Mouse (Mus musculus) NIH3T3 (cell line): Measurements from ENCODE around the gene Adam21.
A peak's percentile ranks its signal among the peaks of the same experiment; 100 is the strongest.
"Not testable (repeated sequence)": the region's sequence is repeated elsewhere in the genome, so short reads cannot be mapped to it uniquely, and the experiment has no call there.

ENCODE experiments used
- DNase-seq: peaks from one replicate; pipeline ENCODE4 v3.0.0-alpha.2; 2012; ENCODE audit warnings: low read depth

Gene Adam21

DNA sequence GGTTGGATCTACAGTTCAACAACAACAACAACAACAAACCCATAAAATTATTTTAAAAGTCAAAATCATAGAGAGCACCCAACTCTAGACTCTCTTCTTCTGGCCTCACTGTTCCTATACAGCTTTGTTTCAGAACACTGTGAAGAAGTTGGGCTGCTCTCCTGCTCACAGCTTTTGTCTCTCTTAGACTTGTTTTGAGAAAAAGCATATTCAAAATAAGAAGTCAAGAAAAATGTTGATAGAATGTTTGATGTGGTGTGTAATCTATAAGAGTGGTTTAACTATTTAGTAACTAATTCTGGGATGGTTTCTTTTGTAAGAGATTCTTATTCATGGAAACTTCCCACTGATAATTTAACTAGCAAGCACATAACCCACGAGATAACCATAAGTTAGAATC, at the start of gene Adam21:
Adam21 (minus strand) TSS at position 101 of the 400 bp plus-strand sequence.
- no peak for DNase-seq

DNA sequence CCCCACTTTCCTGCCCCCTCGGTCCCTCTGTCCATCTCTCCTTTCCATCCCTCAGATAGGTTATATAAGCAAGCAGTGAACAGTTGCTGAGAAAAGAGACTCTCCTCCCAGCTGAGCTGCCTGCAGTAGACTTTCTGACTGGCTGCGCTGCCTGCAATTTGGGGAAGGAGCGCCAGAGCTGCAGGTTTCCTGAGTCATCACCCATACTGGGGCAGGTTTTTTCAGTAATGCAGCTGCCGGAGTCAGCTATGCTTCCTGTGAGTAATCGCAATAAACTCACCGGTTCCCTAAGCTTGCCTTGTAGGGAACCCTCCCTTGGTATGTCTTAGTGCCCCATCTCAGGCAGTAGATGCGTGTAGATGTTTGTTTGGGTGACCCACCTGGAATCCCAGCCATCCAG, 48.7 kb upstream of the Adam21 start:
- DNase-seq = peak; percentile 50

DNA sequence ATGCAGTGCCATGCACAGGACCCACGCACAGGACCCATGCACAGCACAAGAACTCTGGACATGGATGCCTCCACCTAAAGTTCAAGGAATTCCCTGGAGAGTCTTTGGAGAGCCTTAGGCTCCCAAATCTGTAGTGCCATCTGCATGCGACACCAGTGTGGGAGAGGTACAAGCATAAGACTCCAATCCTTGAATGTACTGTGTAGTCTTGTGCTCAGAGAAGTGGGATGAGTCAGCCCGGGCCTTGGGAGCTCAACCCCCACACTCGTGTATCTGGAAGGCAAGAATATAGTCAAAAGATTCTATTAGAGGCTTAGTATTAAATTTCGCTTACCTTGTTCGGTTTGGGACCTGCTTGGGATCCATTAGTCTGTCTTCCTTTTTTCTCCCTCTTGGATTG, 47.5 kb upstream of the Adam21 start:
- DNase-seq = peak; percentile 23

DNA sequence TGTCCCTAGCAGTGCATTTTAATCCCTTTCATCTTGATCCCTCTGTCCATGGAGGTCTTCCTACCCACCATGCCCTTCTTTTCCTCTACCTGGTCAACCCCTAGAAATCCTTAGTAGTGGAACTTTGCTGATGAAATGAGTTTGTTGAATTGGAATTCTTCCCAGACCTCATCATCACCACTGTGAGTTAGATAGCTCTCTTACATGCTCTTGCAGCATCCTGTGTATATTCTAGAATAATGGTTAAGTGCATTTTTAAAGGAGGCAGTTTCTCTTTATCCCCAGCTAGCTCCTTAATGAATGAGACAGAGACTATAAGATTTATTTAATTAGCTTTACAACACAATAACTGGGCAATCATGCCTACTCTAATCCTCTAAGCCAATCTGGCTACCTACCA, 41.2 kb upstream of the Adam21 start:
- DNase-seq = peak; percentile 22

DNA sequence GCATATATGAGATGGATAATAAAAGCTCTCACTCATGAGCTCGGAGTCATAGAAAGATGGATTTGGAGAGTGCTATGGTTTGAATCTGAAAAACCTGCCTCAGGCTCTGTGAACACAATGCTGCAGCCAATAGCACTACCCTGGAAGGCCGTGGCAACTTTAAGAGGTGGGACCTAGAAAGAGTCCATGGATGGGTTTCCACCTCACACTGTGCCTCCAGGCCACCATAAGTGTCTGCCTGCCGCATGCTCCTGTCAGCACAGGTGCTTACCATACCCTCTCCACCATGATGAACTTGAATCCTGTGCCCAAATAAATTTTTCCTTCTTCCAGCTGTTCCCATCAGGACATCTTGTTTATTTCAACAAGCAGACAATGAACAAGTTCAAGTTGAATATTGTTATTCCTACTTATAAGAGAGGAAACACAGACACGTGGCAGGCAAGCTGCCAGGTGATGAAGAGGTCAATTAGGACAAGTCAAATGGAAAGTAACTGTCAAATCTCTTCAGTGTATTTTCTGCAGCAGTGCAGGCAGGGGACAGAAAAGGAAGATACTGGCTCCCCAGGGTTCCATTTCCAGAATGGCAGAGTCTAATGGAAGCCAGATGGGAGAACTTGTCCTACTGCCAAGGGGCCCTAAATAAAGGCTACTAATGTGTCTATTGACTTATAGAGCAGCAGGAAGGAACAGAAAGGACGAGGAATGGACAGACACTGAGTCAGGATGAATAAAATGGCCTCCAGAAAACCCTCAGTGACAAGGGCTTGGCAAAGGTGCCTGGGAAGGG, 36.9 kb upstream of the Adam21 start:
- DNase-seq = peak; percentile 67

DNA sequence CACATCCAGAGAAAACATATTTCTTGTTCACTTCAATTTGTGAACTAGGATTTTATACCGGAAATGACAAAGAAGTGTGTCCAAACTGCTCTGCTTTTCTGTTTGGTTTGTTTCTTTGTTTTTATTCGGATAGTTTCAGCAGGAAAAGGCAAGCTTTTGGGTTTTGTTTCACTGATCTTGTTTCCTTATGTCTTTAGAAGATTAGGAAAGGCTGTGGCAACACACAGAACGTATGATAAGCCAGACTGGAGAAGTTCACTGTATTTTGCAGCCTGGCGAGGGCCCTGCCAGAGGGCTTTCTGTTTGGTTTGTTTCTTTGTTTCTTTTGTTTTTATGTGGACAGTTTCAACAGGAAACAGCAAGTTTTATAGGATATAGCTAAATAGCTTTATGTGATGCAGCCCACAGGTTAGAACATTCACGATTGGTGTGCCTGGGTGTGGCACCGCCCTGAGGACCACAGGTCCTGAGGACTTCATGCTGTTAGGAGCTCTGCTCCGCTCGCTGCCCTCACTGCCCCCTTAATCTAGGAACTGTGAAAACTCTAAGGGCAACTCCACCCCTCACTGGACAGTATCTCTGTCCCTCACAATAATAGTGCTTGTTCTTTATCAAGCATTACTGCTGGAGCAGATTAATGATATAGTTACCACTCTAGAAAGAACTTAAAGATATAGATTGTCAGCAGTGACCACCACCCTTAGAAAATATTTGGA, 28.4 kb upstream of the Adam21 start:
- no peak for DNase-seq

DNA sequence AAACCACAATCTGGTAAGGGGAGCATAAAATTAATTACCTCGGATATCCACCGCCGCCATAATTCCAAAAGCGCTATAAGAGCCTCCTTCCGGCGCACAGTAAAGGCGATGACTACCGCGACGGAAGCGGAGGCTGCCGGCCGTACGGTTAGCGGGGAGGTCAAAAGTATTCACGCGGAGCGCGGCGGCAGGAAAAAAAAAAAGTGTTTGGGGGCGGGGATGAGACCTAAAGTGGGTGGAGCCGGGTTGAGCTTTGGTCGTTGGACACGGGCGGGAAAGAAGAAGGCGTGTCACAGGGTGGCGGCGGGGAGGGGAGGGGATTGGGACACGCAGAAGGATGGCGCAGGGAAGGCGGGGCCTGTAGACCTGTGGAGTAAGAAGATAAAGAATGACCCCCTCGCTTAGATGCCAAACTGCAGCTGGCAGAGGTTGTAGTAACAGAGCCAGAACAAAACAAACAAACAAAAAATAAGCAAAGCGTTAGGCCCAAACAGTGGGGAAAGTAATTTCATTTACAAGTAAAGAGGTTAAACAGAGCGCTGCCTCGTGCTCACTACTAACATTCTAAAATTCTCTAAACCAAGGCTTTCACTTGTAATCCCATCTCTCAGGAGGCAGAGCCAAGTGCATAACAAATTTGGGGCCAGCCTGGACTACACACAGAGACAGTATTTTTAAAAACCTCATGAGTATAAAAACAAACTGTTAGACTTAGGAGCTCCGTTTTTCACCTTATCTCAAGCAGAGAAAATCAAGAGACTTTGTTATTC, 26.8 kb upstream of the Adam21 start, which contains the start of gene Med6:
Med6 (minus strand) TSS at position 107 of the 770 bp plus-strand sequence.
- DNase-seq = peak; percentile 98

DNA sequence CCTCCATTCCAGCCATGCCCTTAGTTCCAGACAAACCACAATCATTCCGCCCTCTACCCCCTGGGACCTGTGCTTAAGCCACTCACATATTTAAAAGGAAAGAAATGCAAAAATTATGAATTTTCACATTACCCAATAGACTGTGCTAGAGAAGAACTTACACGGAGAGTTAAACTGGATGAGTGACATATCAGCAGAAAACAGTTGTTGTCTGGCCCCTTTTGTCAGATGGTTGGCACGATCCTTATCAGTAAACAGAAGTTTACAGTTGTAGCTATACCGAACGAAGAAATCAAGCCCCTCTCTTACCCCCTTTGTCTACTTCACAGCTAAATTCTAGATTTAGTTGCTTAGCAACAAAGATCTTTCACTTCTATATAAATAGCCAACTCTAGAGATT, 343 bp downstream of the Adam21 start:
- DNase-seq = no peak

DNA sequence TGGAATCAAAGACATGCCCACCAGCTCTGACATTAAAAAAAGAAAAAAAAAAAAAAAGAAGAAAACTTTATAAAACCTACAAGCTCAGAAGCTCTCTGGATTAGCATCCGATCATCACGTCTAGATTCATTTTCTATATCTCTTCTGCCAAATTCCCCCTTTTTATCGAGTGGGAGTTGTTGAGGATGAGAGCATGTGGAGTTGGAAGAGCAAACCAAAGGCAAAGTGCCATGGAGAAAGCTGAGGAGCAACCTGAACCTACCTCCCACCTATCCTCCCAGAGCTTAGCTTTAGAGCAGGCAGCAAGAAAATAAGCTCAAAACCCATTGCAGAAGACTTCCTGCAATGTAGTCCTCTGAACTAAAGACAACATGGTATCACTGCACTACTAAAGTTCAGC, 4.1 kb downstream of the Adam21 start:
- DNase-seq = no peak

DNA sequence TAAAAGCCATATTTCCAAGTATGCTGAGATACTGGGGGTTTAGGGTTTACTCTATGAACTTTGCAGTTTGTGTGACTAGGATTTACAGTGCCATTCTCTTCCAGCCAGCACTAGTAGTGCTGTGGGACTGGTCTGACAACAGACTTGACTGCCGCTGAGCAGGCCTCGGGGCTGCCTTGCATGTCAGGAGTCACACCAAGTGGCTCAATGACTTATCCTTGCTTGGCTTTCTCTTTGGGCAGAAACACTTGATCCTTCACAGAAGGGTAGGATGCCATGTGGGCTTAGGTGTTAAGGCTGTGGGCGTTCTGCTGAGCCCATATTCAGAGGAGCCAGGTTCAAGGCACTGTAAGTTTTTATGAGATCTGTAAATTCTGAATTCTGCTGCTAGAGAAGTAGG, 19.0 kb downstream of the Adam21 start:
- no peak for DNase-seq

DNA sequence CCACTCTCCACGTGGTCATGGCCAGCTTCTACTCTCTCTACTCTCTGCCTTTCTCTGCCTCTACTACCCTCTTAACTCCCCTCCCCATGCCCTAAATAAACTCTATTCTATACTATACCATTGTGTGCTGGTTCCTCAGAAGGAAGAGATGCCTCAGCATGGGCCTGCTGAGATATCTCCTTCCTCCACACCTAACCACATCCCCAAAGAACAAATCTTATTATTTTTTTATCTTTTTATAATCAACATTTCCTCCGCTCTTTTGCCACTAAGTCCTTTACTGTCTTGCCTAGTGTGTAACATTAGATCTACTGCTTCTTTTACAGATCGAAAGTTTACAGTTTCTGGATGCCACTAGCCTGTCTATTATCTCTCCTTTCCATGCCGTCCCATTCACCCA, 21.1 kb downstream of the Adam21 start:
- no peak for DNase-seq

DNA sequence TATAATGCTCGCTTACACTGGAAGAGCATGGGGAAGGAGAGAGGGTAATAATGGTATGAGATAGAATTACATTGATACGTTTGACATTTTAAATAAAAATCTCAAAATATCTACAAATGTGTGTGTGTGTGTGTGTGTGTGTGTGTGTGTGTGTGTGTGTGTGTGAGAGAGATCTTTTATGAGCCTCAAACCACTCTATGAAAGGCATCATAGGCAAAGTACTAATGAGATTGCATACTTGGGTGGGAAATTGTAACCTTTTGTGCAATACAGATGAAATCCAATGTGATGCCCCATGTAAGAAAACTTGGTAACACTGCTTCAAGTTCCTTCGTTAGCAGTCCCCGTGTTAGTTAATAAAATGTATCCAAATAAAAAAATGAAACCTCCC, 35.2 kb downstream of the Adam21 start:
- no peak for DNase-seq

DNA sequence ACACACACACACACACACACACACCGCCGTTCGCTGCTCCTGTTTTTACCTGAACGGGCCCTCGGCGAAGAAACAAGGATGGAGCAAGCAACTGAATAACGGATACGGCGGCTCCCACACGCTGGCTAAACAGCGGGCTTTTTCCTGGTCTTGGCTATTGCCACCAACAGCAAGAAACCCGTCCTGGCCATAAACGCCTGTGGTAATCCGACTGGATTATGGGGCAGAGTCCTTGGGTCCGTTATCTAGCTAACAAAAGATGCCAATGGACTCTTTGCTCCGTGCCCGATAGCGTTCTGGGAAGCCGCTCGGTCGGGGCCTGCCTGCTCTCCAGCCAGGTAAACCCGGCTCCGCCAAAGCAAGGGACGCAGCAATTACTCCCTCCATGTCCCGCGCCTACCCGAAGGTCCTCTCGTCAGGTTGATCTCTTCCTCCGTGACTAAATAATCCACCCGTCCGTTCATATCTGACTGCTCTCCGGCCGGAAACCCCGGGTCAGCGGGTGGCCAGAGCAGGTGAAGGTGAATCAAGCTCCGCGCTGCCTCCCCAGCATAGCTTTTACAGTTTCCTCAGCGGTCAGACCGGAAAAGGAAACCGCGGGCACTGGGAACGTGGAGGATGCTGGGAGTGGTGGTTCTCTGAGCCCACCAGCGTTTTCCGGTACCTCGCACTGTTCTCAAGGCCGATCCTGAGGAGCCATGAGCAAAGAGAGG, 35.8 kb downstream of the Adam21 start, which contains the start of the genes Gm20498 and Synj2bp:
Gm20498 (minus strand) TSS at position 590 of the 713 bp plus-strand sequence.
Synj2bp (minus strand) TSS at position 596 of the 713 bp plus-strand sequence.
- peak; percentile 89 for DNase-seq

DNA sequence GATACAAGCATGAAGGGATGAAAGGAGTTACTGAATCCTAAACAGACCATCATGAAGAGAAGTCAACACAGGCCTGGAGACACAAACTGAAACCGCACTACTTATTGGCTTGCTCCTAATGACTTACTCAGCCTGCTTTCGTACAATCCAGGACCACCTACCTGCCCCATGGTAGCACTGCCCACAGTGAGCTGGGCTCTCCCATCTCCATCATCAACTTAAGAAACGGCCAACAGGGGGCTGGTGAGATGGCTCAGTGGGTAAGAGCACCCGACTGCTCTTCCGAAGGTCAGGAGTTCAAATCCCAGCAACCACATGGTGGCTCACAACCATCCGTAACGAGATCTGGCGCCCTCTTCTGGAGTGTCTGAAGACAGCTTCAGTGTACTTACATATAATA, 37.7 kb downstream of the Adam21 start:
- DNase-seq = not testable (repeated sequence)
